Mouse (Mus musculus) E14TG2a.4 (cell line): ENCODE results near the gene Pik3cd.

Experiments
- CTCF ChIP-seq: conservative IDR thresholded peaks from 2 replicates; pipeline ENCODE4 v1.5.1; 2014; ENCODE audit warnings: low read length
- NANOG ChIP-seq: IDR thresholded peaks from 2 replicates; pipeline ENCODE4 v1.6.1; 2014; ENCODE audit warnings: borderline replicate concordance, low read length, mixed read lengths
- POU5F1 ChIP-seq: IDR thresholded peaks from 2 replicates; pipeline ENCODE4 v1.6.1; 2014; ENCODE audit warnings: low read length, borderline replicate concordance

DNA sequence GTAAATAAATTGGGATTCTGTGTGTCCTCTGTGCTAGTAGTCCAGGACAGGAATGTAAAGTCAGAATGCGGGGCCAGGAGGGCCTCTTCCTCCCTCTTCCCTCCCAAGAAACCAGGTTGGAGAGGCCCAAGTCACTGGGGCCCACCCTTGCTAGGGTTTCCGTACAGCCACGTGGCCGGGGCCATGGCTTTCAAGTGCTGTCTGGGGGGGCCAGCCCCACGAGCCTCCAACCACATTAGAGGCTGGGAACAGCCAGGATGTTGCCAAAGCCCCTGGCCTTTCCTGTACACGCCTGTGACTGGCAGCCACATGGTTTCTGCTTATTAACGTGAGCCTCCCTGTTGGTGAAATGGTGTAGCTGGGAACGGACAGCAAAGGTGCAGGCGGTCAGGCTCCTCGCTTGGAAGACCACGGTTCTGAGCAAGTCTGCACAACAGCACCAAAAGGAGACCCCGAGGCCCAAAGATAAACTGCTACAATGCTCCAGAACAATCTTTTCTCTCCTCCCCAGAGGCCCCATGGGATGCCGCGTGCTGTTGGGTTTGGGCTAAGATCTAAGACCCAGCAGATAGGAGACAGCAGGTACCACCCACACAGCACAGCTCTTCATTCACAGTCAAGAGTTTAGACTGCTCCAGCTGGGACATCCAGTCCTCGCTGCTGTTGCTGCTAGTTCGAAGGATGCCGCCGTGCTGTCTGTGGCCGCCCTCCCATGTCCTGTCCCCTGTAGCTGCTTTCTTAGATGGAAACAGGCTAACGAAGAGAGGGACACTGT is 54.2 kb downstream of the Pik3cd start:
- TF ChIP-seq CTCF (no peak), POU5F1 (no peak), NANOG (no peak)
